Mouse (Mus musculus) gastrocnemius, adult 2 months (tissue): Measurements from ENCODE around the gene Acin1. TPM values are rescaled to one million over a fixed set of nuclear protein-coding genes. Genes with fewer than 3 reads are reported as not detected.
"Not testable (repeated sequence)": the region's sequence is repeated elsewhere in the genome, so short reads cannot be mapped to it uniquely, and the experiment has no call there.

Experiments used
- DNase-seq: peaks from one replicate; pipeline ENCODE4 v3.0.0; 2022
- H3K27ac ChIP-seq: fragments of 200-600 bp; 2 replicates; pipeline ENCODE4 v1.8.1; 2022; ENCODE audit warnings: mild to moderate bottlenecking
- H3K4me3 ChIP-seq: fragments of 200-600 bp; 2 replicates; pipeline ENCODE4 v1.8.1; 2022; ENCODE audit warnings: mild to moderate bottlenecking, moderate library complexity
- CTCF ChIP-seq: fragments of 200-600 bp; IDR thresholded peaks from 2 replicates; pipeline ENCODE4 v1.8.1; 2022; ENCODE audit warnings: antibody characterized with exemption, mild to moderate bottlenecking, moderate library complexity
- intact Hi-C: fragments of 180-260 bp; cut with DNase I; formaldehyde crosslinking; loops from one replicate; pipeline ENCODE4 v1.15.1; 2025
- total RNA-seq, 2 experiments: library from RNA; stranded (reverse); gene quantifications; 2 replicates each; pipeline ENCODE4 v1.2.3; 2021

Gene Acin1
- total RNA-seq, 2 experiments from 2014 or later = 75.5 to 81.7 TPM

GRCm38 (mm10) chr14:54636954-54637353, 49.8 kb downstream of the Acin1 start:
- peak; percentile 51 for DNase-seq
- Histone ChIP-seq H3K27ac (no peak overlapping the region), H3K4me3 (no peak overlapping the region)
- intact Hi-C loops = loop anchor here (5.0 kb wide), 1 partner anchor 110 kb away; no protein-coding TSS in a partner anchor
- TF ChIP-seq CTCF = peak; percentile 82

- peak; percentile 3; the same call in 1 of the 2 replicates for TF ChIP-seq CTCF
These were observed 52.5 kb downstream of the Acin1 start for GRCm38 (mm10) chr14:54634182-54634581.

GRCm38 (mm10) chr14:54632252-54632651, 54.5 kb downstream of the Acin1 start:
- no peak for TF ChIP-seq CTCF
- Histone ChIP-seq H3K27ac (no peak overlapping the region), H3K4me3 (no peak overlapping the region)
- intact Hi-C loops = no loop called here
- no peak for DNase-seq

More at GRCm38 (mm10) chr14:54634182-54634581, 52.5 kb downstream of the Acin1 start:
- no peak for DNase-seq
- intact Hi-C loops = no loop called here
- H3K27ac ChIP-seq = no peak overlapping the region
- no peak overlapping the region for H3K4me3 ChIP-seq

GRCm38 (mm10) chr14:54631240-54631599, 55.5 kb downstream of the Acin1 start:
- DNase-seq = no peak
- no peak for TF ChIP-seq CTCF
- no peak overlapping the region for H3K4me3 ChIP-seq
- no peak overlapping the region for H3K27ac ChIP-seq
- intact Hi-C loops = no loop called here

GRCm38 (mm10) chr14:54630583-54631239, 56.0 kb downstream of the Acin1 start:
- no peak overlapping the region for H3K4me3 ChIP-seq
- DNase-seq = no peak
- no peak overlapping the region for H3K27ac ChIP-seq
- intact Hi-C loops = no loop called here
- TF ChIP-seq CTCF = no peak

- Histone ChIP-seq H3K4me3 (no peak overlapping the region), H3K27ac (no peak overlapping the region)
- intact Hi-C loops = no loop called here
- DNase-seq = no peak
- TF ChIP-seq CTCF = no peak
These were observed 56.9 kb downstream of the Acin1 start for GRCm38 (mm10) chr14:54629797-54630196.

- no peak overlapping the region for H3K27ac ChIP-seq
- H3K4me3 ChIP-seq = no peak overlapping the region
- no peak for TF ChIP-seq CTCF
- DNase-seq = no peak
- intact Hi-C loops = no loop called here
These were observed 58.6 kb downstream of the Acin1 start for GRCm38 (mm10) chr14:54628103-54628502.

- Histone ChIP-seq H3K27ac (no peak overlapping the region), H3K4me3 (no peak overlapping the region)
- intact Hi-C loops = no loop called here
- no peak for TF ChIP-seq CTCF
- no peak for DNase-seq
These were observed 61.8 kb downstream of the Acin1 start for GRCm38 (mm10) chr14:54624976-54625375.

- intact Hi-C loops = no loop called here
- Histone ChIP-seq H3K27ac (no peak overlapping the region), H3K4me3 (no peak overlapping the region)
- TF ChIP-seq CTCF = no peak
- no peak for DNase-seq
These were observed 63.4 kb downstream of the Acin1 start for GRCm38 (mm10) chr14:54623334-54623733.

- intact Hi-C loops = no loop called here
- no peak within 1 kb of the TSS for H3K4me3 ChIP-seq
- DNase-seq = no peak
- no peak within 1 kb of the TSS for H3K27ac ChIP-seq
- TF ChIP-seq CTCF = no peak
These were observed 65.6 kb downstream of the Acin1 start, which contains the start of gene Psmb11 for GRCm38 (mm10) chr14:54621133-54621532. Gene Psmb11 (plus strand): TSS chr14:54621433.

GRCm38 (mm10) chr14:54617897-54618365, 68.8 kb downstream of the Acin1 start, which contains the start of gene Psmb5:
Gene Psmb5 (minus strand): TSS chr14:54618022.
- peak within 1 kb of the TSS; percentile 85 for H3K4me3 ChIP-seq
- intact Hi-C loops = no loop called here
- TF ChIP-seq CTCF = no peak

GRCm38 (mm10) chr14:54617152-54617896, 69.4 kb downstream of the Acin1 start:
- peak; percentile 9; the same call in 1 of the 2 replicates for TF ChIP-seq CTCF
- intact Hi-C loops = no loop called here
- Histone ChIP-seq H3K27ac (peak overlapping the region; percentile 93), H3K4me3 (peak overlapping the region; percentile 85)
- peak; percentile 49 for DNase-seq

More at GRCm38 (mm10) chr14:54617897-54618365, 68.8 kb downstream of the Acin1 start, which contains the start of gene Psmb5:
- H3K27ac ChIP-seq = peak within 1 kb of the TSS; percentile 93
- peak; percentile 92 for DNase-seq

- H3K4me3 ChIP-seq = peak overlapping the region; percentile 85
- no peak for TF ChIP-seq CTCF
- intact Hi-C loops = no loop called here
- DNase-seq = no peak
- no peak overlapping the region for H3K27ac ChIP-seq
These were observed 70.4 kb downstream of the Acin1 start for GRCm38 (mm10) chr14:54616226-54616825.

GRCm38 (mm10) chr14:54614130-54614529, 72.6 kb downstream of the Acin1 start:
- H3K4me3 ChIP-seq, H3K27ac ChIP-seq, intact Hi-C loops, DNase-seq: not testable (repeated sequence)
